Mouse (Mus musculus) heart, postnatal 36 days (tissue): ENCODE results near the gene Adam4. TPM values are rescaled to one million over a fixed set of nuclear protein-coding genes. Genes with fewer than 3 reads are reported as not detected.
"Not testable (repeated sequence)": the region's sequence is repeated elsewhere in the genome, so short reads cannot be mapped to it uniquely, and the experiment has no call there.

ENCODE experiments used
- DNase-seq, 2 experiments: peaks; one replicate each; pipeline ENCODE4 v3.0.0; 2021 to 2022
- intact Hi-C: fragments of 180-260 bp; cut with DNase I; formaldehyde crosslinking; loops from one replicate; pipeline ENCODE4 v1.15.1; 2025
- total RNA-seq, 2 experiments: library from RNA; stranded (reverse); gene quantifications; 2 replicates each; pipeline ENCODE4 v1.2.3; 2021

Gene Adam4
- under 1 TPM; 0.56 to 0.62 TPM for total RNA-seq

DNA sequence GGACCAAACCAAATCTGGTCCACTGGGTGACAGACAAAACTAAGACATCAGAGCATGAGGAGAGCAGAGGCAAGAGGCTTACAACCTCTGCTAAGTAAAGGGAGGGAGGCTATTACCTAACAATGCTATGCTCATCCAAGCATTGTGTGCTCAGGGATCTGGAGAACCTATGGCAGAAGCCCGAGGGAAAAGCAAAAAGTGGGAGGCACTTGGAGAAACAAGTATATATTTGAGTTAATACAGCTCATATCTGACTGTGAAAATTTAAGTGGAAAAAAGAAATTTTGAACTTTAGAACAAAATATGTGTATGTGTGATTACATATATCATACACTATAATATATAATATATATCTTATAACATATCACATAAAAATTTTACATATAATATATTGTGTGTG lies at the start of gene Adam4:
TSS of gene Adam4 (minus strand) at position 101 of the 400 bp plus-strand sequence.
- intact Hi-C loops = no loop called here

DNA sequence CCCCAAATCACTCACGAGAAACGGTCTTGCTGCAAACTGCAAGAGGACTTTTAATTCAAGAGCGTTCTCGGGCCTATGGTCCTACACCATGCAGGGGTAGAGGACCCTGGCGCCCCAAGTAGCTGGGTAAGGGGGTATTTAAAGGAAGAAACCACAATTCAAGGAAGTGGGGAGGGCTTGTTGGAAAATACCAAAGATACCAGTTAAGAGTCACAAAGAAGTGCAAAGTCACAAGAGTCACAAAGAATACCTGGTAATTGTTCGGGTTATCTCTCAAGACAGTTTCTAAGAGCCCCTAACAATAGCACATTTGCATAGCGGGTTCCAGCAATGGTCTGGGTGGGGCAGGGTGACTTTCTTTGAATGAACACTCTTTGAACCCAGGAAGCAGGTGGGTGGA lies 37.3 kb upstream of the Adam4 start:
- DNase-seq, intact Hi-C loops: not testable (repeated sequence)

More for the DNA sequence above, at the start of gene Adam4:
- no peak for DNase-seq

DNA sequence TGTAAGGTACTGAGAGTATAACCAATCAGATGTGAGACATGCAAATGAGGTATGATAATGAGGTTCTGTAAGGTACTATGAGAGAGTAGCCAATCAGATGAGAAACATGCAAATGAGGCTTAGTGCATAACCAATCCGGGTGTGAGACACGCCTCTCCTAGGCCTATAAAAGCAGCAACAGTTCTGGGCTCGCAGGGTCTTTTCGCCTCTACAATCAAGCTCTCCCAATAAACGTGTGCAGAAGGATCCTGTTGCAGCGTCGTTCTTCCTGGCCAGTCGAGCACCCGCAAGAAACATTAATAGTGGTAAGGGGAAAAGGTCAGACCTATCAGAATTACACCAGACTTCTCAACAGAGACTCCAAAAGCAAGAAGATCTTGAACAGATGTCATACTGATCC lies 17.2 kb upstream of the Adam4 start:
- intact Hi-C loops, DNase-seq: not testable (repeated sequence)

DNA sequence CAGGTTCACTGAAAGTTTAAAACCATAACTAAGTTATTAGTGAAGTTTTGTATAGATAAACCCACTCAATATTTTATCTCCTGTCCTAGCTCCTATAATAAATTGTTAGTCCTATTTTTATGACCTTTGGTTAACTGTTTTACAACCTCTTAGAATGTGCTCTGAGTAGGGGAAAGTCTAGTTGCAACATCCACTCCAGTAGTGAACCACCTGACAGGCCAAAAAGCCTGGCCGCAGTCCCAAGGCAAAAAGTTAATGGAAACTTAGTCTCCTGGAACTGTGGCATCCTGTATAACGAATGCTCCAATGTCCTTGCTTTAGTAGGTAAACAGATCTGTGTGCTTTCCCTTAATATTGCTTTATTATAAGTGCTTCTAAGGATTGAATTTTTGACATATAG lies 13.0 kb upstream of the Adam4 start:
- DNase-seq, intact Hi-C loops: not testable (repeated sequence)

DNA sequence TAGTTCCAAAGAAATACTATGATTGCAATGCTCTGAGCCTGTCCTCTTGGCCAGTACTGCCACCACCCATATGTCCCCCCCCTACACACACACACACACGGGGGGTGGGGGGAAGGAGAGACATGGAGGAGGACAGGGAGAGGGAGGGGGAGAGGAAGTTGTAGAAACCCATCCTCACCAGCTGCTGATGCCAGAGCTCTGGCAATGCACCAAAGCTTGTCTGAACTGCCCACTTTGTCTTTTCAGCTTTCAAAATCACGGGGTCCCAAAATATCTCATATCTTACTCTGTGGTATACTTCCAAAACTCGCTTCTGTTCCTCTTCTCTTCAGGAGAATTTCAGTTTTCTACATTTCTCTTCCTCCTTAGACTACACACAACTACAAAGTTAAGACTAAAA lies 8.5 kb downstream of the Adam4 start:
- no peak for DNase-seq

DNA sequence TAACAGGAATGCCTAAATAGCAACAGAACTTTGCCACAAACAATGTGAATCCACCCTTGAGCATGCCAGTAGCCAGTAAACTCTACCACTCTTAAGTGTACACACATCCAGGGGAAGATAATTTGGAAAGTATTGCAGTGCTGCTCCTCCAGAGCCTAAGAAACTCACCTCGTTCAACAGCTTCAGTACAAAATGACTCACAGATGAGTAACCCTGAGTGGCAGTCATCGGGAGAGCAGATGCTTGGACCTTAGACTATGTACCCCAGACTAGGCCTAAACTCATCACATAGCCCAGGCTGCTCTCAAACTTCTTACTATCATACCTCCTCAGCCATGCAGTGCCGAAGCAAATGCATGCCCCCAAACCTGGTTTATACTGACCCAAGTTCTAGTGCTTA lies 12.8 kb downstream of the Adam4 start:
- intact Hi-C loops = no loop called here
- DNase-seq = no peak

More for the DNA sequence above, 8.5 kb downstream of the Adam4 start:
- intact Hi-C loops = no loop called here

DNA sequence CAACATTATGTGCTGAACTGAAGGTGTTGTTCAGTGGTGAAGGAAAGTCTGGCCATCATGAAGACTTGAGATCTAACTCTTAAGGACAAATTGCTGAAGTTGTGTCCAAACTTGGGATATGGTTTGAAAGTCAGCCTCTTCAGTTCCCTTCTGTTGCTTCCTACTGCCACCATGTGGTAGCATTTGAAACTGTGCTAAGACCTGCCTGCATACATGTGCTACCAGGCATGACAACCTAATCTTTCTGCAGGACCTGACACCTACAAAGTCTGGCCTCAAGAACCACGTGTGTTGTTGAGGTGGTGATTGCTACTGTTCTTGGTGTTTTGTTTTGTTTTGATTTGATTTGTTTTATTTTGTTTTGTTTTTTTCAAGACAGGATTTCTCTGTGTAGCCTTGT lies 19.6 kb downstream of the Adam4 start:
- intact Hi-C loops = loop anchor here (1.0 kb wide), 2 partner anchors 203 to 420 kb away; no protein-coding TSS in a partner anchor
- DNase-seq = peak; percentile 33 to 44

DNA sequence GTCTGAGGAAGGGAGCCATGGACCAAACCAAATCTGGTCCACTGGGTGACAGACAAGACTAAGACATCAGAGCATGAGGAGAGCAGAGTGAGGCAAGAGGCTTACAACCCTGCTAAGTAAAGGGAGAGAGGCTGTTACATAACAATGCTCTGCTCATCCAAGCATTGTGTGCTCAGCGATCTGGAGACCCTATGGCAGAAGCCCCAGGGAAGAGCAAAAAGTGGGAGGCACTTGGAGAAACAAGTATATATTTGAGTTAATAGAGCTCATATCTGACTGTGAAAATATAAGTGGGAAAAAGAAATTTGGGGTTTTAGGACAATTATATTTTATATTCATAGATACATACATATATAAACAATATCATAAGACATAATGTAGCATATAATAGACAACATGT lies 42.4 kb downstream of the Adam4 start, which contains the start of gene Gm4787:
TSS of gene Gm4787 (minus strand) at position 101 of the 400 bp plus-strand sequence.
- intact Hi-C loops, DNase-seq: not testable (repeated sequence)

Other genes starting within 250 kb of the Adam4 start
- under 1 TPM in 1 of 2 experiments, not detected in 1; 0.22 TPM for gene Slc8a3, start 88.8 kb downstream of the Adam4 start, total RNA-seq
- gene Gm4787, start 42.5 kb downstream of the Adam4 start, total RNA-seq = under 1 TPM; 0.49 to 0.80 TPM
- gene Cox16, start 63.2 kb upstream of the Adam4 start, total RNA-seq = 10 to 100 TPM; 59.6 to 64.3 TPM
- gene Gm20498, start 111.0 kb upstream of the Adam4 start, total RNA-seq = 10 to 100 TPM; 45.2 to 49.7 TPM
- gene Synj2bp, start 111.0 kb upstream of the Adam4 start, total RNA-seq = 10 to 100 TPM; 45.5 to 47.8 TPM
- not detected for gene Adam21, start 146.5 kb upstream of the Adam4 start, total RNA-seq
- 10 to 100 TPM; 13.5 to 16.4 TPM for gene Med6, start 173.1 kb upstream of the Adam4 start, total RNA-seq
- 1 to 10 TPM; 2.3 to 2.5 TPM for gene Ttc9, start 209.3 kb upstream of the Adam4 start, total RNA-seq